Mouse (Mus musculus) cerebellum, adult 9-10 months (tissue): ENCODE measurements around the gene Psmb11.

ENCODE experiments used
- DNase-seq: peaks from one replicate; pipeline ENCODE4 v3.0.0; 2022

Gene Psmb11

GRCm38 (mm10) chr14:54642224-54642944 lies 21.2 kb downstream of the Psmb11 start:
- DNase-seq, result no peak

GRCm38 (mm10) chr14:54643011-54643410 lies 21.8 kb downstream of the Psmb11 start:
- no peak for DNase-seq

- DNase-seq, result no peak
Observed at GRCm38 (mm10) chr14:54644294-54644693, 23.1 kb downstream of the Psmb11 start.

GRCm38 (mm10) chr14:54646455-54646854 lies 25.2 kb downstream of the Psmb11 start:
- no peak for DNase-seq

- DNase-seq, result no peak
Observed at GRCm38 (mm10) chr14:54646898-54647636, 25.8 kb downstream of the Psmb11 start.

GRCm38 (mm10) chr14:54647900-54648299 lies 26.7 kb downstream of the Psmb11 start:
- DNase-seq, result no peak

GRCm38 (mm10) chr14:54650621-54651454 lies 29.6 kb downstream of the Psmb11 start:
- DNase-seq, result peak; percentile 91

- no peak for DNase-seq
Observed at GRCm38 (mm10) chr14:54651556-54651955, 30.3 kb downstream of the Psmb11 start.

GRCm38 (mm10) chr14:54652787-54653186 lies 31.6 kb downstream of the Psmb11 start:
- DNase-seq, result no peak

- peak; percentile 87 for DNase-seq
Observed at GRCm38 (mm10) chr14:54653496-54653895, 32.3 kb downstream of the Psmb11 start.

- no peak for DNase-seq
Observed at GRCm38 (mm10) chr14:54660009-54660408, 38.8 kb downstream of the Psmb11 start.

GRCm38 (mm10) chr14:54664477-54665222 lies 43.4 kb downstream of the Psmb11 start:
- no peak for DNase-seq

GRCm38 (mm10) chr14:54669381-54669780 lies 48.1 kb downstream of the Psmb11 start:
- peak; percentile 48 for DNase-seq

GRCm38 (mm10) chr14:54674317-54674716 lies 53.1 kb downstream of the Psmb11 start:
- DNase-seq, result no peak

- DNase-seq, result no peak
Observed at GRCm38 (mm10) chr14:54676290-54676689, 55.1 kb downstream of the Psmb11 start.

GRCm38 (mm10) chr14:54678657-54679304 lies 57.5 kb downstream of the Psmb11 start:
- DNase-seq, result no peak
